Comparison of ENCODE assay signal across 11 mouse cellular contexts in the genomic region with DNA sequence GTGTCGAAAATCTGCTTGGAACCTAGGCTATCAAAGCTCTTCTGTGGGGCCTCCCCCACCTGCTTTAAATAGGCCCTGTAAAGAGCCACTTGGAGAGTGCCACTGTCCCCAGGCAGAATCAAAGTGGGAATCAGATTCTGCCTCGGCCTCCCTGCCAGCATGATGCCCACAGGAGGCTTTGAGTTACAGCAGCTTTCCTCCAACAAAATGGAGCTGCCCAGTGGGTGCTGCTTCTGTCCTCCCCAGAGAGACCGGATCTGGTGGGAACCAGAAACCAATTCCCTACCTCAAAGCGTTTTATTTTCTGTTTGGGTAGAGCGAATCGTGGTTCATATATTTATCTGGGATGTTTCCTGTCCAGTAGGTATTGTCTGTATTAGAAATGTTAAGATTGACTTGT. TPM values are rescaled to one million over a fixed set of nuclear protein-coding genes. Genes with fewer than 3 reads are reported as not detected.
DNase-seq lines count a peak whose midpoint lies in the region; ATAC-seq and TF ChIP-seq lines count a peak whose summit lies in the region.
"Had no signal": no experiment of that assay in that cellular context is flagged by ENCODE, and none has a peak within 500 bp of the region (broad histone marks: within the 10 kb centered on the region; RNA-seq: fewer than 3 reads in every experiment).

No protein-coding gene starts in this region.

- H3K9ac ChIP-seq in hindbrain, embryonic 13.5 days: peak overlapping the region; percentile 49
- no peak overlapping the region for H3K9ac ChIP-seq in midbrain, postnatal 0 days (replicated peaks; ENCODE audit: low read length, poor library complexity, severe bottlenecking)
- H3K9ac ChIP-seq: limb, embryonic 15.5 days; lung, embryonic 15.5 days had no signal

- WGBS in embryonic facial prominence, embryonic 10.5 days: 42% methylated on average over 6 of the region's 6 CpGs
- 38% methylated on average over 6 of the region's 6 CpGs for WGBS in hindbrain, embryonic 13.5 days
- 37% methylated on average over 6 of the region's 6 CpGs for WGBS in midbrain, postnatal 0 days

- no peak overlapping the region for H3K4me3 ChIP-seq in embryonic facial prominence, embryonic 10.5 days
- H3K4me3 ChIP-seq in hindbrain, embryonic 13.5 days: no peak overlapping the region
- H3K4me3 ChIP-seq in midbrain, postnatal 0 days (ENCODE audit: low read depth, low read length): no peak overlapping the region
- H3K4me3 ChIP-seq: erythroblast, embryonic 14.5 days; limb, embryonic 15.5 days; lung, embryonic 15.5 days had no signal

- no peaks in the 10 kb centered on the region for H3K9me3 ChIP-seq in embryonic facial prominence, embryonic 10.5 days
- no peaks in the 10 kb centered on the region for H3K9me3 ChIP-seq in hindbrain, embryonic 13.5 days
- no peaks in the 10 kb centered on the region for H3K9me3 ChIP-seq in midbrain, postnatal 0 days (ENCODE audit: low read length)
- H3K9me3 ChIP-seq: limb, embryonic 15.5 days; lung, embryonic 15.5 days had no signal

- peaks cover 9% of the 10 kb centered on the region for H3K27me3 ChIP-seq in embryonic facial prominence, embryonic 10.5 days (replicated peaks; ENCODE audit: low read depth, poor library complexity, severe bottlenecking)
- H3K27me3 ChIP-seq in hindbrain, embryonic 13.5 days: peaks cover 22% of the 10 kb centered on the region; the same call in 1 of the 2 replicates
- no peaks in the 10 kb centered on the region for H3K27me3 ChIP-seq in midbrain, postnatal 0 days (ENCODE audit: insufficient read depth, low read length)
- H3K27me3 ChIP-seq: lung, embryonic 15.5 days had no signal

- ATAC-seq in hindbrain, embryonic 13.5 days (ENCODE audit: low FRiP score): 0 out of 2 replicates have a peak, but pooled peaks have one; percentile 25
- 0 out of 2 replicates have a peak, but pooled peaks have one; percentile 28 for ATAC-seq in midbrain, postnatal 0 days (ENCODE audit: low FRiP score)
- no peak for ATAC-seq in CD4-positive, CD25-positive, alpha-beta regulatory T cell, adult 4 months

- TF ChIP-seq CTCF in midbrain, postnatal 0 days (IDR thresholded peaks at IDR 0.05): no peak

- peak; percentile 71 for DNase-seq in heart, adult 11 months
- DNase-seq in heart, postnatal 10 days: no peak
- no peak for DNase-seq in embryonic facial prominence, embryonic 10.5 days (ENCODE audit: low spot score)
- DNase-seq in midbrain, postnatal 0 days (ENCODE audit: low spot score): no peak
- no peak for DNase-seq in urinary bladder, postnatal 10 days (ENCODE audit: low spot score)
- no peak for DNase-seq in urinary bladder, postnatal 36 days (ENCODE audit: low spot score in 2 of 2)

- peak overlapping the region; percentile 44; the same call in 1 of the 2 replicates for H3K27ac ChIP-seq in embryonic facial prominence, embryonic 10.5 days (replicated peaks)
- H3K27ac ChIP-seq in hindbrain, embryonic 13.5 days: peak overlapping the region; percentile 63
- H3K27ac ChIP-seq in midbrain, postnatal 0 days (ENCODE audit: low read depth, low read length): peak overlapping the region; percentile 55
- H3K27ac ChIP-seq: limb, embryonic 15.5 days; lung, embryonic 15.5 days had no signal

- H3K36me3 ChIP-seq in embryonic facial prominence, embryonic 10.5 days (replicated peaks): no peaks in the 10 kb centered on the region
- H3K36me3 ChIP-seq in hindbrain, embryonic 13.5 days: no peaks in the 10 kb centered on the region
- no peaks in the 10 kb centered on the region for H3K36me3 ChIP-seq in midbrain, postnatal 0 days (ENCODE audit: insufficient read depth, low read length)
- H3K36me3 ChIP-seq: limb, embryonic 15.5 days; lung, embryonic 15.5 days had no signal

- no peak overlapping the region for H3K4me2 ChIP-seq in hindbrain, embryonic 13.5 days
- H3K4me2 ChIP-seq in midbrain, postnatal 0 days (ENCODE audit: low read depth, low read length, poor library complexity, severe bottlenecking): no peak overlapping the region
- H3K4me2 ChIP-seq: limb, embryonic 15.5 days; lung, embryonic 15.5 days had no signal

- peaks cover 24% of the 10 kb centered on the region for H3K4me1 ChIP-seq in embryonic facial prominence, embryonic 10.5 days
- peaks cover 26% of the 10 kb centered on the region for H3K4me1 ChIP-seq in hindbrain, embryonic 13.5 days (replicated peaks)
- no peaks in the 10 kb centered on the region for H3K4me1 ChIP-seq in midbrain, postnatal 0 days (ENCODE audit: insufficient read depth, low read length)
- H3K4me1 ChIP-seq: limb, embryonic 15.5 days; lung, embryonic 15.5 days had no signal

- intact Hi-C loops in heart, postnatal 10 days (cut with DNase I): loop anchor here (1.0 to 5.0 kb wide), 4 partner anchors 238 to 808 kb away; no protein-coding TSS in a partner anchor

RNA-seq across cellular contexts. Expression of a gene that starts 37.9 kb away (rescaled TPM):
- total RNA-seq in heart, postnatal 10 days (2021): 10 to 100 TPM; 20.0 to 23.4 TPM
- polyA plus RNA-seq in embryonic facial prominence, embryonic 10.5 days (2016; fragmentation: Nextera tagmentation; extraction: Ambion mirVana): 5.3 and 7.2 TPM in 2 replicates
- 6.8 and 8.0 TPM in 2 replicates for polyA plus RNA-seq in hindbrain, embryonic 13.5 days (2015; fragmentation: Nextera tagmentation; extraction: Ambion mirVana)
- 23.3 and 24.2 TPM in 2 replicates for total RNA-seq in midbrain, postnatal 0 days (2014; rRNA removed)
- polyA plus RNA-seq in midbrain, postnatal 0 days (2015; fragmentation: Nextera tagmentation; extraction: Ambion mirVana): 24.0 and 25.4 TPM in 2 replicates
- polyA plus RNA-seq in CD4-positive, CD25-positive, alpha-beta regulatory T cell, adult 4 months (2017; shearing (Covaris generic)): 10 to 100 TPM; 19.1 to 23.2 TPM
